Mouse (Mus musculus): ENCODE measurements at regions not wholly inside any gene's neighbourhood (a gene's known extent, or its start where the extent isn't known, plus 50 kb on each side); places are given as distances from the start of the nearest gene placed in this dataset.
A peak's percentile ranks its signal among the peaks of the same experiment; 100 is the strongest.

DNA sequence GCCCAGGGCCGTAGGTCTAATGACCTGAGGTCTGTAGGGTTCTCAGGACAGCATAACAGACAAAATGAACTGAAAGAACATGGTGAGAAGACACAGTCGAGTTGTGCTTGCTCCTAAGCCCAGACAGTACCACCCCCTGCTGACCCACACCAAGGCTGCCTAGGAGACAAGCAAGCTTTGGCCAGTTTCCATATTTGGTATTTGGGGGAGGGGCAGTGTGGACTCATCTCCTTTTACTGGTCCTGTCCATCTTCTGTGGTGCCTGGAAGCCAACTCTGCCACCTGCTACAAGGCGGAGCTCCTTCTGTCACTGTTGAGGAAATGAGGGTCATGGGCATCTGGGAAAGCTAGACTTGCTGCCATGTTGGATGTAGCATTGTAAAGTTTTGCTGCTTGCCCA, 68.9 kb downstream of the Tex29 start:
- ATAC-seq (no peak), DNase-seq (ENCODE audit: low read depth, low spot score) (no peak)
- peaks cover 48% of the 10 kb centered on the region for H3K27me3 ChIP-seq
- POLR2A ChIA-PET: no interaction called here
- TF ChIP-seq CTCF (IDR thresholded peaks at IDR 0.05): no peak
- in situ Hi-C loops (cut with MboI; ENCODE audit: low pct_unique_long_range_greater_than_20kb): no loop called here
- CTCF ChIA-PET: no interaction called here

DNA sequence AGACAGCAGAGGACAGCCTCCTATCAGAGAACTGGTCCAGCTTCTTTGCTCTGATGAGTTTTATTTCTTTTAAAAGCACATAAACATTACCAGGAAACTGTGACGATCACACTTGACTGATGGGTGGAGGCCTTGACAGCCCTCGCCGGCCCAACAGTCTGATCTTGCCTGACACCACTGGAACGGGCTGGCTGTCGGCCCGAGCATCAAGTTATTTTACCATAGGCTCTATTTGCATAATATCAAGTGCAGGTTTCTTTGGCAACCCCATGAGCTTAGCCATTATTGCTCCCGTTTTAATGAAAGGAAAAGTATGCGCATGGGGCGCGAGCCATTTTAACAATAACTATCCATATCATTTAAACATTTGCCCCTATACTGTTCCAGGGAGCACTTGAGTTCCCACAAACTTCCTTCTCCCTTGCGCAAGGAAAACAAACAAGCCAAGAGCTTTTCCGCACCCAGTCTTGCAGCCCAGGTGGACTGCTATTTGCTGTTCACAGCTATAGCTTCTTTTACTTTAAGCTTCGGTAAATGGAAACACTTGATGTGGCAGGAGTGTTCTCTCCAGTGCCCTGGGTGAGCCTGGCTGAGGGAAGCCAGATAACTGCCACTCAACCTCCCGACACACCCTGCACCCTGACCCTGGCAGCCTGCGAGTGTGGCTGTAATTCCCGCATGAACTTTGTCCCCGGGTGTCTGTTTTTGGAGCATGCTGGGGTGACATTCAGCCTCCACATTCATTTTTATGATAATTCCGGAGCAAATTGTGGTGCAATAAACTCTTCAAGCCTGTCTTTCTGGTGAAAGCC, 71.6 kb downstream of the Tex29 start:
- H3K27me3 ChIP-seq: peaks cover 49% of the 10 kb centered on the region
- POLR2A ChIA-PET: no interaction called here
- no peak for TF ChIP-seq CTCF (IDR thresholded peaks at IDR 0.05)
- DNase-seq (ENCODE audit: low read depth, low spot score): no peak
- no peak for ATAC-seq
- in situ Hi-C loops (cut with MboI; ENCODE audit: low pct_unique_long_range_greater_than_20kb): no loop called here
- CTCF ChIA-PET: no interaction called here

DNA sequence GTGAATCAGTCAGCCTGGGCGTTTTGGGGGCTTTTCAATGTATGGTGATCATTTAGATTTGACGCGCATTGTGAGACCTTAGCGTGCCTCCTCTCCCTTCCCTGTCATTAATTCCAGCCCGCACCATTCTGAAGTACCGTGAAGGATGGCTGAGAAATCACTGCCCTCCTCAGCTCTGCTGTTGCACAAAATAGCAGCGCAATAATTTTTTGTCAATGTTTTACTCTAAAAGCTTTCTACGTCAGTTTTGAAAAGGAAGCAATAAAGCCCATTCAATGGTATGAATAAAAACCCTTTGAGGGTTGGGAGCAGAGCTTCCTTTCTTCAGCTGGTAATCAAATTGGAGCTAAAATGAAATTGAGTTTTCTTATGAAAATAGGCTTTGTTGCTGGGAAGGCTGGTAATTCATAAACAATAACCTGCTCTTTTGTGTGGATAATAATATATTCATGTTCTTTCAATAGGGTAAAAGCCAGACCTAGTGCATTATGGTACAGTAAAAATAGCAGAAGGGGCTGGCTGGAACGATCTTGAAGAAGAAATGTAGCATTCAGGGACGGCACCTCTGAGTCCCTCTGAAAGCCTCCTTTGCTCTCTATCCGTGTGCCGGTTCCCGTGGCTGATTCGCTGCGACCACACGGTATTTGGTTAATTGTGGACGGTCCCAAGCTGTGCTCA, 72.3 kb downstream of the Tex29 start:
- CTCF ChIA-PET: no interaction called here
- DNase-seq (ENCODE audit: low read depth, low spot score) (no peak), ATAC-seq (no peak)
- peaks cover 46% of the 10 kb centered on the region for H3K27me3 ChIP-seq
- POLR2A ChIA-PET: no interaction called here
- no peak for TF ChIP-seq CTCF (IDR thresholded peaks at IDR 0.05)
- in situ Hi-C loops (cut with MboI; ENCODE audit: low pct_unique_long_range_greater_than_20kb): no loop called here

DNA sequence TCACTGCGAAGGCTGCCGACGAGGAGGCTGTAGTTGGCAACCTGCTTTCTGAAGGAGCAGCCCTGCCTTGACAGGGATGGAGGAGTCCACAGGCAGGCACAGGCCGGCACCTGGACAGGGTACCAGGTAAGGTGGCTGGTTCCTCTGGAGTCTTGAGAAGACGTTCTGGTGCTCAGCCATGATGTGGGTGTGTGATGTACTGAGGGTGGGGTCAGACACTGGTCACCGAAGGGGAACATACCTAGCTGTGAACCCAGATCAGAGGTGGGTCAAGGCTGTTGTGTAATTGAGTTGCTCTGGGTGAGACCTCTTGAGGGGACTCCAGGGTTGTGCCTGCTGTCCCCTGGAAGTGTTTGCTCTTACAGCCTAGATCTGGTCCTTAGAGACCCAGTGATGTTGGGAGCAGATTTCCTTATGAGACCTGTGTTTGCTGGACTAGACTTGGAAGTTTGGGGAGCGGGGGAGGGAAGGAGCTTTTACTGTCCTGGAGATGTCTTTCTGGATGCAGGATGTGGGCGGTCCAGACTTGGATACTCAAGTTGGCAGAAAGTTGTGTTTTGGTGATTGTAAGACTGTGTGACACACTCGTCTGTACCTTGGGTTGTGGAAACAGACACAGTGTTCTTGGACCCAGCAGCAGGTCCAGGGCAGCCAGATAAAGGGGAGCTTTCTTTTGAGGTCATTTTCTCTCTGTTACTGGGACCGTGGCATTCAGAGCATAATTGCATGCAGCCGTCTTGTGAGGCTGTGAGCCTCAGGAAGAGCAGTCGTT, 73.0 kb downstream of the Tex29 start:
- TF ChIP-seq CTCF (IDR thresholded peaks at IDR 0.05): no peak
- no peak for ATAC-seq
- H3K27me3 ChIP-seq: peaks cover 49% of the 10 kb centered on the region
- no peak for DNase-seq (ENCODE audit: low read depth, low spot score)
- POLR2A ChIA-PET: no interaction called here
- in situ Hi-C loops (cut with MboI; ENCODE audit: low pct_unique_long_range_greater_than_20kb): no loop called here
- CTCF ChIA-PET: interaction anchor here (1.3 kb wide), 1 partner anchor 30 kb away, joined by 3 read pairs; no protein-coding TSS in a partner anchor

DNA sequence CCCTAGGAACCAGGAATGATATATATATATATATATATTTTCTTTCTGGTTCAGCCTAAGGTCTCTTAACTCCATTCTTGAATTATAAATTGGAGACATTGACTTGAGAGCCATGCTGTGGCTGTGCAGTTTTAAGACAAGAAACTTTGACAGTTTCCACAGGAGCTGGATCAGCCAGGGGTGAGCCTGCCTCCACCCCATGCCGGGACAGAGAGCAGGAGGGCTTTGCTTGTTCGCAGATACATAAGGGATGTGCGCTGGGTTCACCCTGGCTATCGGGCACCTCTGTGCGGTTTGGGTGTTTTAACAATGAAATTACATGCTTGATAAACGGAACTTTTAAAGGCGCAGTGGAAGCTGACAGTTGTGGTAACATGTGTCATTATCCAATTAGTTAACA, 73.9 kb downstream of the Tex29 start:
- no peak for ATAC-seq
- CTCF ChIA-PET: interaction anchor here (1.3 kb wide), 1 partner anchor 29 kb away, joined by 3 read pairs; no protein-coding TSS in a partner anchor
- peaks cover 49% of the 10 kb centered on the region for H3K27me3 ChIP-seq
- in situ Hi-C loops (cut with MboI; ENCODE audit: low pct_unique_long_range_greater_than_20kb): no loop called here
- TF ChIP-seq CTCF (IDR thresholded peaks at IDR 0.05): no peak
- DNase-seq (ENCODE audit: low read depth, low spot score): no peak
- POLR2A ChIA-PET: no interaction called here

DNA sequence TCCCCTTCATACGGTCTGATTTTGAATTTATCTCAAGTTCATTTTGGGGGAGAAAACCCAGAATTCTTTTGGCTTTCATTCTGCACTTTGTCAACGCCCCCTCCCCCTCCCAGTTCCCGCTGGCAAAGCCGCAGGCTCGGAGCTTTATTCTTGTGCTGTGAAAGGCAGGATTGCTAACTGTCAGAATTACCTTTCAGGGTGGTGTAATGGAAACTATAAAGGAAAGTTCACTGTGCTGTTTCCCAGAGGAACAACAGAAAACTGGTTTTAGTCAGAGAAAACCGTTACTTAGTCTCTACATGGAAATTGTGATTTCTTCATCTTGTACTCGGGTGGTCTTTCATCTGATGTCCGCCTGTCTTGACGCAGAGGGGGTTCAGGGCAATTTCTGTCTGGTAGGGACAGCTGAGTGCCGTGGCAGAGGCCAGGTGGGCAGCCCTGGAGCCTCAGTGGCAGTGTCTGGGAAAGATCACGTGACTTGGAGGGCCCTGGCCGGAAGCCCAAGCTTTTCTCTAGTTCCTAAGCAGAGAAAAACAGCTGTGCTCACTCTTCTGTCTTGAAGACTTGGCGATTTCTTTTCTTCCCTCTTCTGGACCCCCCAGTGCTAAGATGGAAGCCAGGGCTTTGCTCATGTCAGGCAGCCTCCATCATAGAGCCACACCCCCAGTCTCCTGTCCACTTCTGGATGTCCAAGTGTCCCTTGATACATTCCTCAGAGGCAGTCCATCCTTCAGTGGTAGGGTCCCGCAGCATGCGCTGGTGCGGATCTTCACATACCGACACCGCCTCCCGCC, 74.6 kb downstream of the Tex29 start:
- no peak for ATAC-seq
- in situ Hi-C loops (cut with MboI; ENCODE audit: low pct_unique_long_range_greater_than_20kb): no loop called here
- DNase-seq (ENCODE audit: low read depth, low spot score): no peak

DNA sequence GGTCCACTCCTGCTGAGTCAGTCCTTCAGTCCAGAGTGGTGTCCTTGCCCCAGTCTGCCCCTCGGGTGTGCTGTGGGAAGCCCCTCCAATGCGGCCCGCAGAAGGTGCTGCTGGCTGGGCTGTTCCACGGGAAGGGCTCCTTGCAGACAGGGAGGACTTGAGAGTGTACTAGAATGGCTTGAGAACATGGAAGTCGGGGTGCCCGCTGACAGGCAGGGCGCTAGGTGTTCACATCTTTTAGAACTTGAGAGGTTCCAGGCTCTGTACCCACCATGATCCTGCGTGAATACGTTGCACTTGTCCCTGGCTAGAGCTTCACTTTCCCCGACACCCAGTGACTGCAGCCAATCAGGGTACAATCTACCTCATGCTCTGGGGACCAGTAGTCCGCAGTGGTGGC, 75.4 kb downstream of the Tex29 start:
- H3K27me3 ChIP-seq: peaks cover 45% of the 10 kb centered on the region
- in situ Hi-C loops (cut with MboI; ENCODE audit: low pct_unique_long_range_greater_than_20kb): no loop called here
- TF ChIP-seq CTCF (IDR thresholded peaks at IDR 0.05): no peak
- ChIA-PET POLR2A (no interaction called here), CTCF (interaction anchor here (1.1 kb wide), 1 partner anchor 28 kb away, joined by 3 read pairs; no protein-coding TSS in a partner anchor)
- ATAC-seq (no peak), DNase-seq (ENCODE audit: low read depth, low spot score) (no peak)

More for the DNA sequence above, 74.6 kb downstream of the Tex29 start:
- POLR2A ChIA-PET: no interaction called here
- H3K27me3 ChIP-seq: peaks cover 47% of the 10 kb centered on the region
- CTCF ChIA-PET: interaction anchor here (1.1 to 1.3 kb wide), 2 partner anchors 28 to 29 kb away, joined by 3 read pairs; no protein-coding TSS in a partner anchor
- no peak for TF ChIP-seq CTCF (IDR thresholded peaks at IDR 0.05)

DNA sequence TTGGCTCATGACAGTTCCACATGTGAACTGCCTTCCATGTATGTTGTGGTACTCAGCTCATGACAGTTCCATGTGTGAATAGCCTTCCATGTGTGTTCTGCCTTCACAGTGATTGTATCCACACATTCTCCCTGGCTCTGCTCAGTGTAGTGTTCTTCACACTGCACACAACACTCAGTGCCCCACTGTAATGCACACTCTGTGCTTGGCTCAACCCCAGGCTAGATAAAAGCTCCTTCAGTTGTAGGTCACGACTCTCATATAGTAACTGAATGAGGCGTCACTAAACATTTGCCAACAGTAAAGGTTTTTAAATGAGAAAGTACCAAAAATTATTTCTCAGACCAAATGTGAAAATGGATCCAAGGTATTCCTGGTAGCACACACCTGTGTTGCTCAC, 79.6 kb downstream of the Tex29 start:
- in situ Hi-C loops (cut with MboI; ENCODE audit: low pct_unique_long_range_greater_than_20kb): loop anchor here (5.0 kb wide), 1 partner anchor 173 kb away; no protein-coding TSS in a partner anchor
- POLR2A ChIA-PET: no interaction called here
- DNase-seq (ENCODE audit: low read depth, low spot score) (no peak), ATAC-seq (no peak)
- H3K27me3 ChIP-seq: peaks cover 11% of the 10 kb centered on the region
- CTCF ChIA-PET: no interaction called here
- TF ChIP-seq CTCF (IDR thresholded peaks at IDR 0.05): no peak

DNA sequence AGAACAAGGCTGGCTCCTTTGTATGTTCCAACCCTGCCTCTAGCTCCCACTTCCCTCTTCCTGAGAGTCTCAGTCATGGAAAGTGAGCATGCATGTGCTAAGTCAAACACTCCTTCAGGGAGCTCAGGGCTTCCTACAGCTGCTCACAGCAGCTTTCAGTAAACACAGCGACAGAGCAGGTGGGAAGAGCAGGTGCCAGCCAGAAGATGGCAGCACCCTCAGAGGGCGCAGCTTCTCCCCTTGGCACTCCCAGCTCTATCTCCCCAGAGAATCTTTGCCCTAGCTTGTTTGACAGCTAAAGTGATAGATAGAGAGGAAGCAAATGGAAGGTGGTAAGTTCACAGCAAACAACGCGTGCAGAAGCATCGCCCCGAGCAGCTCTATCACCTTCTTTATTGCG, 82.8 kb downstream of the Tex29 start:
- ATAC-seq: no peak
- DNase-seq (ENCODE audit: low read depth, low spot score): no peak
- CTCF ChIA-PET: interaction anchor here (0.5 to 1.9 kb wide), 3 partner anchors 102 to 167 kb away, joined by 3 to 14 read pairs (median 4); no protein-coding TSS in a partner anchor
- peaks cover 13% of the 10 kb centered on the region for H3K27me3 ChIP-seq
- TF ChIP-seq CTCF (IDR thresholded peaks at IDR 0.05): no peak
- POLR2A ChIA-PET: interaction anchor here (0.6 to 0.7 kb wide), 2 partner anchors 166 to 350 kb away, joined by 3 read pairs; no protein-coding TSS in a partner anchor
- in situ Hi-C loops (cut with MboI; ENCODE audit: low pct_unique_long_range_greater_than_20kb): loop anchor here (5.0 kb wide), 1 partner anchor 176 kb away; no protein-coding TSS in a partner anchor

DNA sequence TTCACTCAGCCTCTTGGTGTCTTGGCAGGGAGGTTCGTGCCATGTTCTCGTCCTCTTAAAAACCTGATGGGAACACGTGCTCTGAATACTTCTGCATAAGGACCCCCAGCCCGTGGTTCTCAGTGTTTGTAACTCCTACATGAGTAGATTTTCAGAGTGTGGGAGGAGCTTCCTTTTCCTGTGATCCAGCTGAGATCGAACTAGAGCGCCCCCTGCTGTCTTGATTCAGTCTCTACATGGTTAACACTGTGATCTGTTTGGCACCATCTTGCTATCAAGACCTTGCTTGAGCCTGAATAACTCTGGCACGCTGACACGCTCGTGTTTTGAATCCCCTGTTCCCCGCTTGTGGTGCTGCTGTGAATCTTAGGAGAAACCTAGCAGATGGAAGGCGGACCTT, 83.9 kb downstream of the Tex29 start:
- TF ChIP-seq CTCF (IDR thresholded peaks at IDR 0.05): peak; percentile 72
- ATAC-seq: no peak
- POLR2A ChIA-PET: interaction anchor here (0.6 to 0.9 kb wide), 2 partner anchors 159 to 167 kb away, joined by 3 to 4 read pairs; no protein-coding TSS in a partner anchor
- DNase-seq (ENCODE audit: low read depth, low spot score): no peak
- in situ Hi-C loops (cut with MboI; ENCODE audit: low pct_unique_long_range_greater_than_20kb): loop anchor here (5.0 kb wide), 1 partner anchor 177 kb away; no protein-coding TSS in a partner anchor
- peaks cover 11% of the 10 kb centered on the region for H3K27me3 ChIP-seq
- CTCF ChIA-PET: interaction anchor here (0.6 to 1.9 kb wide), 7 partner anchors 19 to 171 kb away, joined by 3 to 14 read pairs (median 3); no protein-coding TSS in a partner anchor
